Mouse (Mus musculus) layer of hippocampus, adult 8-10 months (tissue): ENCODE measurements around the gene Twist2. TPM values are rescaled to one million over a fixed set of nuclear protein-coding genes. Genes with fewer than 3 reads are reported as not detected.

ENCODE experiments used
- DNase-seq, 2 experiments: peaks; one replicate each; pipeline ENCODE4 v3.0.0; 2022; ENCODE audit warnings: low spot score in 2 of 2
- total RNA-seq, 4 experiments: library from RNA; stranded (reverse); gene quantifications; 2 replicates each; pipeline ENCODE4 v1.2.4; 2022

Twist2 gene
- total RNA-seq, 4 experiments from 2014 or later, result 1.0 to 2.4 (median 1.3) TPM

GRCm38 (mm10) chr1:91873572-91874285 lies 72.5 kb downstream of the Twist2 start:
- no peak for DNase-seq

GRCm38 (mm10) chr1:91874633-91875032 lies 73.4 kb downstream of the Twist2 start:
- peak in 1 of 2 experiments; percentile 58 for DNase-seq

GRCm38 (mm10) chr1:91875042-91875720 lies 73.9 kb downstream of the Twist2 start:
- DNase-seq, result no peak

GRCm38 (mm10) chr1:91878696-91879095 lies 77.4 kb downstream of the Twist2 start:
- DNase-seq, result no peak

GRCm38 (mm10) chr1:91880156-91880555 lies 78.9 kb downstream of the Twist2 start:
- DNase-seq, result peak; percentile 30 to 39

DNA sequence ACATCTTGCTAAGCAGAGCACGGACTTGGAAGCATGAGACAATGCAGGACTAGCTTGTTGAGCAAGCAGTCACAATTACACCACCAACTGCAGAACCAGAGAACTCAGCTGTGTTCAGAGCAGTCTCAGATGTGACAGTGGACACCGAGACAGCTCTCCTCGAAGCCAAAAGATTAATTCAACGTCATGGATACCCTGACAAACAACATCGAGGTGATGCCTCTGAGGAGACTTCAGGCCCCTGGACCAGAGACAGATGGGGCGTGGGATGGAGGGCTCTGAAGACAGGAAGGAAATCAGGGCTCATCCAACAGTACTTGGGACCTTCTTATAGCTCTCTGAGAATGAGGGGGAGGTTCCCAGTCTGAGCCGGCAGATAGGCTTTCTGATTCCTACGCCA lies 79.6 kb downstream of the Twist2 start:
- DNase-seq, result no peak

GRCm38 (mm10) chr1:91883115-91883514 lies 81.9 kb downstream of the Twist2 start:
- no peak for DNase-seq

DNA sequence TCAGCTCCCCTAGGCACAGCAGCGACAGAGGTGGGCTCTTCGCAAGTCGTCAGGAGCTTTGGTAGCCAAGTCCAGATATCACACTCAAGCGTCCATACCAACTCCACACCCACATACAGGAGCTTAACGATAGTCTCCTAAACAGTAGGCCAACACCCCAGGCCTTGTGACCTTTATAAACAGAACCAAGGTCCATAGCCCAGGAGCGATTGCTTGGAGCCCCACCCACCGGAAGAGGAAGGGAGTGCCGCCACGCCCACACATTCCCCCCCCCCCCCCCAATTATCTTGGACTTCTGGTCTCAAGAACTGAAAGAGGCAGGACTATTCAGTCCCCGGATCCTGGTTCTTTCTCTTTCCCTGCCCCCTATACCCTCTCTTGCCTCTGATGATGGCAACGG lies 92.3 kb downstream of the Twist2 start:
- DNase-seq, result no peak

DNA sequence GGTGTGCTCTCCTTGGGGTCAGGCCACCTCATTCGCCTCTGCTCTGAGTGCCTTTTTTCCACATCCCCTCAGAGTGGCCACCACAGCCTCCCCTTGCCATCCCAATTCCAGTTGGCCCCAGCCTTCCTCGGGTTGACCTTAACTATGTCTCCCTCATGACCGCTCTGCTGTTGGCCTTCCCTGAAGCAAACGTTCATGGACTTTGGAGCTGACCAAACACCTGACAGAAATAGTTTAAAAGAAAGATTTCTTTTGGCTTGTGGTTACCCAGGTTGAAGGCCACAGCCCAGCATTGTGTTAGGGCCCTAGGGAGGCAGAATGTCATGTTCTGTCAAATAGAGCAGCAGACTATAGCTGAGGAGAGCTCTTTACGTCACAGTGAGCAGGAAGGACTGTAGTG lies 93.0 kb downstream of the Twist2 start:
- DNase-seq, result no peak

- no peak for DNase-seq
These were observed 95.8 kb downstream of the Twist2 start for GRCm38 (mm10) chr1:91897078-91897477.
